Mouse (Mus musculus) heart, postnatal 0 days (tissue): Measurements from ENCODE around the gene Tmem150b.

Experiments
- CTCF ChIP-seq: IDR thresholded peaks from 2 replicates; pipeline ENCODE4 v1.5.1; 2016; ENCODE audit warnings: antibody characterized with exemption, control low read depth, low read depth
- EP300 ChIP-seq: IDR thresholded peaks from 2 replicates; pipeline ENCODE4 v1.6.1; 2016; ENCODE audit warnings: antibody characterized with exemption, low read depth

DNA sequence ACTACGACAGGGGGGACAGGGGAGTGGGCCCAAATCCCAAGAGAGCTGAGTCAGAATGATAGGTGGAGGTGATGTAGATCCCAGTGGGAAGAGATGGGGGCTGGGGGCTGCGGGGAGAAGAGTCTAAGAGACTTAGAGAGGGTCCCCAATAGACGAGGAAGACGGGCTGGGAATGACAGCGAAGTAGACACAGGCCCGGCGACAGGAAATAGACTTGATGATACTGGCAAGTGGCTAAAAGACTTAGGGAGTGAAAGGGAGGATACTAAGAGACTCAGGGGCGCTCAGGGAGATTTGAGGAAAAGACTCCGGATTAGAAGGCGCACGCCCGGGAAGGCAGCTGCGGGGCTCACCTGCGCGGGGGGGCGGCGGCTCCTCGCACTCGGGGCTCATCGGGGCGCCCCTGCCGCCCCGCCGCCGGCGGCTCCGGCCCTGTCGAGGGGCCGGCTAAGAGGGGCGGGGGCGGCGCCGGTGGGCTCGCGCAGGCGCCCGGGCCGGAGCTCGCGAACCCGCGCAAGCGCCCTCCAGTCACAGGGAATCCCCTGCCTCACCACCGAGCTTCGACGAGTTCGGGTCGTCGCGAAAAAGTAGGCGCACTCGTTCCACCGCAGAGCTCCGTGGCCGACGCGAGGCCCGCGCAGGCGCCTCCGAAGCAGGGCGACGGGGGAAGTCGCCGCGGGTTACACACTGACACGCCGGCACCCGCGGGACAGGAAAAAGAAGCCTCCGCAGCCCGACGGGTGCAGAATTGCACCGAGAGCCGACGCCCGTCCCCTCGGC, 66.7 kb downstream of the Tmem150b start:
- TF ChIP-seq CTCF (no peak), EP300 (peak; percentile 8; the same call in 1 of the 2 replicates)
